Mouse (Mus musculus) lung, adult 2 months (tissue): Measurements from ENCODE around the gene Tmem208.

Experiments used
- CTCF ChIP-seq: fragments of 200-500 bp; IDR thresholded peaks from 2 replicates; pipeline ENCODE4 v1.5.1; 2011; ENCODE audit warnings: mild to moderate bottlenecking, low read length, control low read depth; ENCODE audit not compliant: insufficient read depth
- POLR2A ChIP-seq: fragments of 200-500 bp; IDR thresholded peaks from 2 replicates; pipeline ENCODE4 v1.6.1; 2011; ENCODE audit warnings: low read depth, mild to moderate bottlenecking, control low read depth, low read length, borderline replicate concordance; ENCODE audit errors: extremely low read depth

- TF ChIP-seq POLR2A, result no peak
- no peak for TF ChIP-seq CTCF
Measured at GRCm38 (mm10) chr8:105331931-105332330, 5.8 kb downstream of the Tmem208 start.
